Mouse (Mus musculus): ENCODE results near the gene Gm20403.

- no peak for TF ChIP-seq CTCF (IDR thresholded peaks at IDR 0.05; ENCODE audit: low read depth)
- TF ChIP-seq EP300 (IDR thresholded peaks at IDR 0.05; ENCODE audit: low read depth) = no peak
These were observed 19.7 kb upstream of the Gm20403 start for GRCm38 (mm10) chr12:55006071-55006470.
